ENCODE assay signal across 22 mouse cellular contexts in the genomic region with DNA sequence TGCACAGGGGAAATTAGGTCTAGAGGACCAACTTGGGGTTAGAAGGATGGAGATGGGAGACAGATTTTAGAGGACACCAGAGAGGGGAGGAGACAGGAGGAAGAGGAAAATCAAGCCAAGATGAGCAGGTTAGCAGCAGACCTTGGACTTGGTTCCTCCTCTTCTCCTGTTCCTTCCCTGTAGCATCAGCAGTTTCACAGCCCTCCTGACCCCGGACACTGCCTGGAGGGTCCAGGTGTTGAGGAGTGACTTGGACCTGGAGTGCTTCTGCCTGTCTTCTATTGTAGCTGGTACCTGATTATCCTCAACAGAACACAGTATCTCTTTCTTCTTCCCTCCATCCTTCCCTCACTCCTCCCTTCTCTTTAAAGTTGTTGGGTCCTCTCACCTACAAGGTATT. TPM values are rescaled to one million over a fixed set of nuclear protein-coding genes. Genes with fewer than 3 reads are reported as not detected.
A peak's percentile ranks its signal among the peaks of the same experiment; 100 is the strongest.
DNase-seq lines count a peak whose midpoint lies in the region; ATAC-seq lines count a peak whose summit lies in the region.
"Had no signal": no experiment of that assay in that cellular context is flagged by ENCODE, and none has a peak within 500 bp of the region (broad histone marks: within the 10 kb centered on the region; RNA-seq: fewer than 3 reads in every experiment).

No protein-coding gene starts in this region.

- no peak overlapping the region for H3K27ac ChIP-seq in kidney, embryonic 14.5 days (ENCODE audit: low read depth, low read length)
- H3K27ac ChIP-seq: forebrain, embryonic 13.5 days; heart, embryonic 15.5 days; hindbrain, embryonic 12.5 days; liver, embryonic 14.5 days; neural tube, embryonic 15.5 days; stomach, embryonic 15.5 days had no signal

- H3K9ac ChIP-seq in kidney, embryonic 14.5 days (ENCODE audit: low read depth, low read length), result no peak overlapping the region
- H3K9ac ChIP-seq: forebrain, embryonic 13.5 days; heart, embryonic 15.5 days; hindbrain, embryonic 12.5 days; liver, embryonic 14.5 days; neural tube, embryonic 15.5 days; stomach, embryonic 15.5 days had no signal

- H3K36me3 ChIP-seq in kidney, embryonic 14.5 days (ENCODE audit: control insufficient read depth, insufficient read depth, low read length), result no peaks in the 10 kb centered on the region
- H3K36me3 ChIP-seq: G1E; heart, embryonic 15.5 days; hindbrain, embryonic 12.5 days; neural tube, embryonic 15.5 days; stomach, embryonic 15.5 days had no signal

- DNase-seq in kidney, adult 18-20 months, result peak; percentile 26
- DNase-seq in kidney, adult 9 months, result peak; percentile 79
- peak; percentile 35 to 83 for DNase-seq in kidney, postnatal 25 days
- no peak for DNase-seq in thymus, postnatal 0 days (ENCODE audit: low spot score)
- no peak for DNase-seq in thymus, postnatal 4 days
- DNase-seq in frontal cortex, postnatal 25 days (ENCODE audit: low spot score in 2 of 2), result no peak
- DNase-seq: cerebellum, adult 9-10 months; cerebellum, postnatal 36 days; gastrocnemius, postnatal 14 days; layer of hippocampus, adult 9-11 months; midbrain, embryonic 14.5 days; retina, postnatal 1 day; right cerebral cortex, postnatal 14 days; thymus, adult 2 months had no signal

- H3K4me1 ChIP-seq in kidney, embryonic 14.5 days (ENCODE audit: control insufficient read depth, insufficient read depth, low read length), result no peaks in the 10 kb centered on the region
- H3K4me1 ChIP-seq: forebrain, embryonic 13.5 days; heart, embryonic 15.5 days; hindbrain, embryonic 12.5 days; neural tube, embryonic 15.5 days; stomach, embryonic 15.5 days had no signal

- 89% methylated on average over 1 of the region's 1 CpGs for WGBS in kidney, embryonic 14.5 days

- H3K27me3 ChIP-seq in kidney, embryonic 14.5 days (ENCODE audit: control insufficient read depth, insufficient read depth, low read length), result no peaks in the 10 kb centered on the region
- H3K27me3 ChIP-seq: forebrain, embryonic 13.5 days; heart, embryonic 15.5 days; hindbrain, embryonic 12.5 days; neural tube, embryonic 15.5 days; stomach, embryonic 15.5 days had no signal

- no peaks in the 10 kb centered on the region for H3K9me3 ChIP-seq in kidney, embryonic 14.5 days (ENCODE audit: control insufficient read depth, low read length)
- H3K9me3 ChIP-seq: forebrain, embryonic 13.5 days; G1E; heart, embryonic 15.5 days; hindbrain, embryonic 12.5 days; neural tube, embryonic 15.5 days; stomach, embryonic 15.5 days had no signal

- no peak overlapping the region for H3K4me3 ChIP-seq in kidney, embryonic 14.5 days (ENCODE audit: low read length)
- H3K4me3 ChIP-seq: forebrain, embryonic 13.5 days; heart, embryonic 15.5 days; hindbrain, embryonic 12.5 days; neural tube, embryonic 15.5 days; stomach, embryonic 15.5 days had no signal

- H3K4me2 ChIP-seq in kidney, embryonic 14.5 days (replicated peaks; ENCODE audit: low read depth, low read length), result no peak overlapping the region
- H3K4me2 ChIP-seq: forebrain, embryonic 13.5 days; heart, embryonic 15.5 days; hindbrain, embryonic 12.5 days; neural tube, embryonic 15.5 days; stomach, embryonic 15.5 days had no signal

- no peak for ATAC-seq in kidney, embryonic 14.5 days (ENCODE audit: low FRiP score, low TSS enrichment)
- ATAC-seq: forebrain, embryonic 13.5 days had no signal

RNA-seq across cellular contexts. Expression of a gene that starts 26.6 kb away (rescaled TPM):
- 6.0 and 13.8 TPM in 2 replicates for polyA plus RNA-seq in kidney, embryonic 14.5 days (2014; fragmentation: Nextera tagmentation; extraction: Ambion mirVana)
- polyA plus RNA-seq in thymus, postnatal 0 days (2015; fragmentation: Nextera tagmentation; extraction: Ambion mirVana), result 1.5 and 1.8 TPM in 2 replicates

RNA-seq across cellular contexts. Expression of a gene that starts 28.1 kb away (rescaled TPM):
- polyA plus RNA-seq in kidney, embryonic 14.5 days (2014; fragmentation: Nextera tagmentation; extraction: Ambion mirVana), result 0.40 and 0.81 TPM in 2 replicates
- 0.21 TPM in 1 of 2 replicates, not detected in the other for polyA plus RNA-seq in thymus, postnatal 0 days (2015; fragmentation: Nextera tagmentation; extraction: Ambion mirVana)
- polyA plus RNA-seq: G1E had no signal

RNA-seq across cellular contexts. Expression of a gene that starts 55.2 kb away (rescaled TPM):
- 3.2 and 4.2 TPM in 2 replicates for polyA plus RNA-seq in kidney, embryonic 14.5 days (2014; fragmentation: Nextera tagmentation; extraction: Ambion mirVana)
- polyA plus RNA-seq in thymus, postnatal 0 days (2015; fragmentation: Nextera tagmentation; extraction: Ambion mirVana), result 1.5 and 2.4 TPM in 2 replicates
- polyA plus RNA-seq: G1E had no signal

Comparison
In these comparisons a context has a peak if more than half of its experiments do, and no peak if none do; other contexts are left out.
1. DNase-seq: peak in kidney, adult 18-20 months (single experiment), kidney, adult 9 months (single experiment) and kidney, postnatal 25 days (2 of 2); none in thymus, postnatal 0 days (single experiment), thymus, postnatal 4 days (single experiment) and frontal cortex, postnatal 25 days (0 of 2).